Mouse (Mus musculus) stomach, postnatal 0 days (tissue): ENCODE measurements around the gene Grhl1.

ENCODE experiments used
- CTCF ChIP-seq: IDR thresholded peaks from 2 replicates; pipeline ENCODE4 v1.5.1; 2016; ENCODE audit warnings: antibody characterized with exemption, low read depth, mild to moderate bottlenecking, moderate library complexity
- EP300 ChIP-seq: optimal IDR thresholded peaks from 2 replicates; pipeline ENCODE3; 2016; ENCODE audit warnings: antibody characterized with exemption

DNA sequence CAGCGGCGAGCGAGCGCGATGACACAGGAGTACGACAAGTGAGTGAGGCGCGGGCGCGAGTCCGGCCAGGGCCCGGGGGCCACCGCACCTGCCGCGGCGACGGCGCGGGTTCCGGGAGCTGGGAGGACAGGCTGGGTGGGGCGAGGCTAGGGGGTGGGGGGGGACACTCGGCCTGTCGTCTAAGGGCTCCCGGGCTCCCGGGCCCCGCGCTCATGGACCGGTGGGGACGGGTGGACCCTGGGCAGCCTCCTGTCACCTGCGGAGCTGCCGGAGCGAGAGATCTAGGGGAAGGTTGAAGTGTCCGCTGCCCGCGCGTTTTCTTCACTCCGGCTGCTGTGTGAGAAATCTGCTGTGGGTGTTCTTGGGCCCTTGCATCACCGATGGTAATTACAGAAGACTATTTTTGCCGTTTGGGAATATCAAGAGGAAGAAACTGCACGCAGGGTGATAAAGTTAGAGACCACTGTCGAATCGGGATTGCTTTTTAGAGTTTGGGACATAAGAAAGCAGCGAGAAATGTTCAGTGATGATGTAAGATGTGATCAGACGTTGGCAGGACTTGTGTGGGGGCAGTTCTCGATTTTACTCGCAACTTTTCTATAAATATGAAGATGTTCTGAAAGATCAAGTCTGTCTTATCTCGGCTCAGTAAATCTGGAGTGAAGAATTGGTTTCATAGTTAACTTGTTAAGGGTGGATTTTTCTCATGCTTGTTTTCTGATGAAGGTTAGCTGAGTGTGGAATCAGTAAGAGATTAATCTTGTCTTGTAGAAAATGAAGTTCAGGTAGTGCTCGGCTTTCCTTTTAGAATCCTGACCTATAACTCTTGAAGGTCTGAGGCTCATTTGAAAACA, 565 bp downstream of the Grhl1 start:
- TF ChIP-seq CTCF = no peak
- no peak for TF ChIP-seq EP300
